Mouse (Mus musculus) megakaryocyte, embryonic 14.5 days (primary cell): ENCODE data around the gene Rbpms2. TPM values are rescaled to one million over a fixed set of nuclear protein-coding genes. Genes with fewer than 3 reads are reported as not detected.
A peak's percentile ranks its signal among the peaks of the same experiment; 100 is the strongest.

Experiments
- H3K27me3 ChIP-seq: replicated peaks from 2 replicates; pipeline ENCODE3; 2012; ENCODE audit warnings: inconsistent platforms
- H3K36me3 ChIP-seq: replicated peaks from 2 replicates; pipeline ENCODE3; 2012; ENCODE audit warnings: low read length, inconsistent platforms, mixed read lengths
- H3K4me1 ChIP-seq: 2 replicates; pipeline ENCODE4 v1.6.1; 2012; ENCODE audit warnings: inconsistent platforms
- H3K4me3 ChIP-seq: replicated peaks from 2 replicates; pipeline ENCODE3; 2012; ENCODE audit warnings: moderate library complexity, mild to moderate bottlenecking, inconsistent platforms
- H3K9me3 ChIP-seq: 2 replicates; pipeline ENCODE4 v1.6.1; 2012; ENCODE audit warnings: inconsistent platforms
- FLI1 ChIP-seq: IDR thresholded peaks from 2 replicates; pipeline ENCODE4 v1.6.1; 2012; ENCODE audit warnings: low read length, inconsistent platforms, mixed read lengths
- GATA1 ChIP-seq: IDR thresholded peaks from 3 replicates; pipeline ENCODE4 v1.6.1; 2012; ENCODE audit warnings: mixed read lengths, low read length, inconsistent platforms, borderline replicate concordance
- polyA plus RNA-seq: library from polyadenylated mRNA; stranded (reverse); fragments of >175 nt; gene quantifications from 2 replicates; pipeline ENCODE4 v1.2.3, GENCODE M21; 2012; ENCODE audit warnings: low replicate concordance; ENCODE audit not compliant: insufficient read depth

Rbpms2 gene
- polyA plus RNA-seq, 1 experiment, result 536 TPM

DNA sequence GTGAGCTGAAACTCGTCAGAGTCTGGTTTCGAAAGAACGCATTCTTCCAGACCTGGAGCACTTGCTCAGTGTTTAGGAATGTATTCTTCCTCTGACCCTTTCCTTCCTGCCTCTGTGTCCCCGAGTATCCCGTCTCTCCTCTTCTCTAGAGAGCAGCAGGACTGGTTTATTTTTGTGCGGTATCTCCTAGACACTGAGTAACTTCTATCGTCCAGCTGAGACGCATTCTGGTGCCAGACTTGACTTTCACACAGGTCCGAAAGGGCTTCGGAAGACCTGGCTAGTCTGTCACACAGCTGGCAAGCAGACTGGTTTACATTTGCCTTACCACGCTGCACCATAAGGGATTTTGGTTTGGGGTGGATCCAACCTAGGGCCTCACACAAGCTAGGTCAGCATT lies 43.5 kb downstream of the Rbpms2 start:
- Histone ChIP-seq H3K9me3 (no peaks in the 10 kb centered on the region), H3K27me3 (no peaks in the 10 kb centered on the region), H3K36me3 (peaks cover 63% of the 10 kb centered on the region), H3K4me3 (no peak overlapping the region), H3K4me1 (peaks cover 63% of the 10 kb centered on the region)
- no peak for TF ChIP-seq GATA1
- TF ChIP-seq FLI1, result no peak

DNA sequence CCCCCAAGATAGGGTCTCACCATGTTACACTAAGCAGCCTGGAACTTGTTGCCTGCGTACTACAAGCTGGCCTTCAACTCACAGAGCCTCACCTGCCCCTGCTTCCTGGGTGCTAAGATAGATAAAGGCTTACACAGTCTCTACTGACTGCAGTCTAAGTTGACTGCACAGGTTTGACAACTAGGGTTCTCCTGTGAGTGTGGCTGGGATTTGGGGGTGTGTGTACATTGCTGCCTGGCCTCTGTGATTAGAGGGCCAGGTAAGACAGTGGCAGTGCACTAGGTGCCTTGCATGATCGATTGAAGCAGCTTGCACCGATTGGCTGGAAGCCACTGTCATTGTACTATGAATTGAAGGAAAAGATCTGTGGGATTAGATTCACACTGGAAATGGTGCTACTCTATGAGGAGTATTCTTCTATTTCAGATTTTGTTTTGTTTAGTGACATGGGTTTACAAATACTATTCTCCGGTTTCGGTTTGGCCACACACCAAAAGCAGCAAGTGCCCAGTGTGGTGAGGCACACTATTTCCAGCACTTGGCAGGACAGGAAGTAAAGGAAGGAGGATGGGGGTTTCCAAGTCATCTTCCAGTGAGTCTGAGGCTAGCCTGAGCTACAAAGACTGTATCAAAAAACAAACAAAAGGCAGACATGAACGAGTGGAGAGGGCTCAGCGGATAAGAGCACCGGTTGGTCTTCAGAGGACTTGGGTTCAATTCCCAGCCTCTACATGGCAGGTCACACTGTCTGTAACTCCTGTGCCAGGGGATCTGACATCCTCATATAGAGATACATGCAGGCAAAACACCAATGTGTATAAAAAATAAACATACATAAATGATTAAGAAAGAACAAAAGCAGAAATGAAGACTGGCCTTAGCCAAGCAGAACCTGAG lies 46.3 kb downstream of the Rbpms2 start:
- H3K9me3 ChIP-seq, result no peaks in the 10 kb centered on the region

DNA sequence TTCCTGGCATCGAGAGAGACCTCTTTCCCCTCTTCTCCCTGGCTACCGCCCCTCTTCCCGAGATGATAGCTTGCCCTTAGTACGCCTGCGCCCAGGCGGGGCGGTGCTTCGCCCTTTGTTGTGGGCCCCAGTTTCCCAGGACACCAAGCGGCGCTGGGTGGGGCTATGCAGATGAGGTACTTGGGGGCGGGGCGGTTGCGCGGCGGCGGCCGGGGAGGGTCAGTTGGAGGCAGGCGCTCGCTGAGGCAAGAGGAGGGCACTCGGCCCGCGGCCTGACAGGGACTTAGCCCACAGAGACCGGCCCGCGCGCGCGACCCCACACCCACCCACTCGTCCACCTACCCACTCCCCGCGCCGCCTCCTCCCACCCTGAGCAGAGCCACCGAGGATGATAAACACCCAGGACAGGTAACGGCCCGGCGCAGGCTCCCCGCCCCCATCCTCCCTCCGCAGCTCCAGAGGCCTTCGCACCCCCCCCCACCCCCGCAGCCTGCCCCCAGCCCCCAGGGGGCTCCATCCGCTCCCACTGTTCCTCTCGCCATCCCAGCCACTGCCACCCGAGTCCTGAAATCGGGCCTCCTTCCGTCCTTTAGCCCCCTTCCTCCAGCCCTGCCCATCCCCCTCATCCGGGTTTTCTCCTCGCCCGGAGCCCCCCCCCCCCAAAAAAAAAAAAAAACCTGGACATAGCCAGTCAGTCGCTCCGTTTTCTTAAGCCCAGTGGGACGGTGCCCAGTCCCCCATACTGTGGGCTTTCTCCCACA lies 47.1 kb downstream of the Rbpms2 start:
- no peaks in the 10 kb centered on the region for H3K9me3 ChIP-seq
- peak overlapping the region; percentile 92 for H3K4me3 ChIP-seq
- H3K36me3 ChIP-seq, result peaks cover 71% of the 10 kb centered on the region
- TF ChIP-seq GATA1 (no peak), FLI1 (no peak)
- peaks cover 83% of the 10 kb centered on the region for H3K4me1 ChIP-seq
- no peaks in the 10 kb centered on the region for H3K27me3 ChIP-seq

More for the DNA sequence above, 46.3 kb downstream of the Rbpms2 start:
- no peaks in the 10 kb centered on the region for H3K27me3 ChIP-seq
- H3K4me3 ChIP-seq, result peak overlapping the region; percentile 92
- H3K36me3 ChIP-seq, result peaks cover 67% of the 10 kb centered on the region
- TF ChIP-seq GATA1, result no peak
- TF ChIP-seq FLI1, result no peak
- H3K4me1 ChIP-seq, result peaks cover 81% of the 10 kb centered on the region

DNA sequence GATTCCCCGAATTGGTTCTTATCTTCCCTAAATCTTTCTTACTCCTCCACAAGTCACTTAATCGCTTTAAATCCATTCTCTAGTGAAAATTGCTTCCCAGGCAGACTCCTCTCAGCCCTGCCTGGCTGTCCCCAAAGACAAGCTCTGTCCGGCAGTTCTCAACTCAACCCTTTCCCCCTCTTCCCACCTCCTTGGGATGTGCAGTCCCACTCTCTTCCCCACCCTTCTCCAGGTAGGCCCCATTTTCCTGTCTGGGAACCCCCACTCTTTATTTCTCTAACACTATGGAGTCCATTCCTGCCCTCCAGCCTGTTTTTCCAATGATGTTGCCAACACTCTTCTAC lies 47.6 kb downstream of the Rbpms2 start:
- no peaks in the 10 kb centered on the region for H3K27me3 ChIP-seq
- peaks cover 68% of the 10 kb centered on the region for H3K36me3 ChIP-seq
- H3K4me1 ChIP-seq, result peaks cover 80% of the 10 kb centered on the region
- TF ChIP-seq FLI1 (no peak), GATA1 (no peak)
- H3K9me3 ChIP-seq, result no peaks in the 10 kb centered on the region
- H3K4me3 ChIP-seq, result peak overlapping the region; percentile 92

DNA sequence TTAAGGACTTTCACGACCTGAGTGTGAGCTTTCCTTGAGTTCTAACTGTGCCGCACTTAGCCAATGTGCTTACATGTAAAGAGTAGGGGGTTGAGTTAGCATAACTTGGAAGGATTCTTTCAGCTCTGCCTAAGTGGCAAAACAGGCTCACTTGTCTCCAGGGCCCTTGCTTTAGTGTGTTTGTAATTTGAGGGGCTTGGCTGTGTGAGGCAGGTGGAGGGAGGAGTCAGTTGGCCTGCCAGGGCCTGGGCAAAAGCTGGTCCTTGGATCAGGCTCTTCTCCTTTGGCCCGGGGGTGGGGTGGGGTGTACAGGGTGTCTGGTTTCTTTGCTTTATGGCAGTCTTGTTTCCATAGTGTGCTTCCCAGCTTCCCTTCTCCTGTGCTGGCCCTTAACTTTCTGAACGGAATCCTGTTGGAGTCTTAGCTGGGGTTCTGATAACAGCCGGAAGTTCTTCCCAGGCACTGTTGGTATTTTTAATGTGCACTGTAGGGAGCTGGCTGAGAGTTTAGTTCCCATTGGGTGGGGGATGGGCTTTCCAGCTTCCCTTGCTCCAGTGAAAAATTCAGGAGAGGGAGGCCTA lies 49.8 kb downstream of the Rbpms2 start:
- Histone ChIP-seq H3K9me3 (no peaks in the 10 kb centered on the region), H3K4me1 (peaks cover 78% of the 10 kb centered on the region), H3K27me3 (no peaks in the 10 kb centered on the region), H3K36me3 (peaks cover 69% of the 10 kb centered on the region), H3K4me3 (no peak overlapping the region)
- TF ChIP-seq FLI1 (no peak), GATA1 (no peak)

DNA sequence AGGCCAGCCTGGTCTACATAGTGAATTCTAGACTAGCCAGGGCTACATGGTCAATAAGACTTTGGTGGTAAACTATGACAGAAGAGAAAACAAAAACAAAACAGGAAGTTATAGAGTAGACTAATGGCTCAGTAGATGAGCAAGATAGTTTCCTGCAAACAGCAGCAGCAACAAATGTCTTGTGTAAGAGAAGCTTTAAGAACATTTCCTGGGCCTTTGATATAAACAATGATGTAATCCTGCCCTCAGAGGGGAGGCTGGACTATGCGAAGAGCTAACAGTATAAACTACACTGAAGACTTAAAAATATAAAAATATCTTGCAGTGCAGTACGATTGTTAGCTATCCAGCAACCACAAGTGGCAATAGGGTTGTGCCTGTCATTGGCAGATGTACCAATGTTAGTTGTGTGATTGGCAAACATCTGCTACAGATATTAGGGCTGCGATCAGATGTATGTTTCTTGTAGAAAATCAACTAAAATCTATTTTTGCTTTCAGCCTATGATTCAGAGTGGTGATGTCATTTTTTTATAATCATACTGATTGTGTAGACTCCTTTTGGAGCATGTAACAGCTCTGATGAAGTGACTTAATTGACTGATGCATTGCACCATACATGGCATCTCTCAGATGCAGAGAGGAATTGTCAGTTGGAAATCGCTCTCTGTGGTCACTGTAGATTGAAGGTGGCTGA lies 51.6 kb downstream of the Rbpms2 start:
- Histone ChIP-seq H3K27me3 (no peaks in the 10 kb centered on the region), H3K4me1 (peaks cover 66% of the 10 kb centered on the region), H3K4me3 (no peak overlapping the region), H3K9me3 (no peaks in the 10 kb centered on the region), H3K36me3 (peaks cover 70% of the 10 kb centered on the region)
- TF ChIP-seq FLI1 (no peak), GATA1 (no peak)

DNA sequence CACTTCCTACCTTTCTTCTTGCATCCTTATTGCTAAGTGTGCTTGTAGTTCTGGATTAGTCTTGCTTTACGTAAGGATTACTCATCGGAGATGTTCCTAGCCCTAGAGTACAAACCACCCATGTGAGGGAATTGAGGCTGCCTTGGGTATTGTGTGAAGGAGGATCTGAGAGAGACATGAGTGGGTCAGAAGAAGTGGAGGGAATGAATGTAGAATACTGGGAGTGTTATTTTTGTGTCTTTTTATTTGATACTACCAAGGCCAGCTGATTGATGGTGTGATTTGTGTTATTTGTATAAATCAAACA lies 52.1 kb downstream of the Rbpms2 start:
- Histone ChIP-seq H3K9me3 (no peaks in the 10 kb centered on the region), H3K4me1 (peaks cover 64% of the 10 kb centered on the region), H3K4me3 (no peak overlapping the region), H3K27me3 (no peaks in the 10 kb centered on the region), H3K36me3 (peaks cover 75% of the 10 kb centered on the region)
- TF ChIP-seq GATA1, result no peak
- TF ChIP-seq FLI1, result no peak

DNA sequence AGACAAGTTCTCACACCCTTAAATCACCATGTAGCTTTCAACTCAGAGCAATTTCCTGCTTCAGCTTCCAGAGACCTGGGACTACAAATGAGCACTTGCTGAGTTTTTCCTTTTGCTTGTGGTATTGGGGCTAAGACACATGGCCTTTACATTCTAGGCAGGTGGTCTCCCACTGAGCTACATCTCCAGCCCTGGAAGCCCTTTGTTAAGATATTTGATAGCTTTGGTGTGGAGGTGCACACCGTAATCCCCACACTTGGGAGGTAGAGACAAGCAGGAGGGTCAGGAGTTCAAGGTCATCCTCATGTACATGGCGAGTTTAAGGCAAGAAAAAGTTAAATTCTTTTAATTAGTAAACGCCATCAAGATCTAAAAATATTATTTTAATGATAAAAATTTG lies 52.7 kb downstream of the Rbpms2 start:
- no peak overlapping the region for H3K4me3 ChIP-seq
- no peaks in the 10 kb centered on the region for H3K9me3 ChIP-seq
- H3K4me1 ChIP-seq, result peaks cover 59% of the 10 kb centered on the region
- TF ChIP-seq FLI1, result no peak
- H3K36me3 ChIP-seq, result peaks cover 80% of the 10 kb centered on the region
- no peaks in the 10 kb centered on the region for H3K27me3 ChIP-seq

DNA sequence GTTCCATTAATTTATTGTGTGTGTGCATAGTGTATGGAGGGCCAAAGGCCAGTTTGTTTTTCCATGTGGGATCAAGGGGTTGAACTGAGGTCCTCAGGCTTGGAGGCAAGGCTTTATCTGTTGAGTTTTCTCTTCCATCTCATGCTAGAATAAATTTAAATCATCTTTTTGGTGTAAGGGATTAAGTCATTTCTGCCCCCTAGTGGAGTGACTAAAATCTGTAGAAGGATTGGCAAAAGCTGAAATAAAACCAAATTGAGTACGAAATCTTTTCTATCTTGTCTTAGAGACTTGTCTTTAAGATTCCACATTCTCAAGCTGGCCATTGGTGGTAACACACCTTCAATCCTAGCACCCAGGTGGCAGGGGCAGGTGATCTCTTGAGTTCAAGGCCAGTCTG lies 53.5 kb downstream of the Rbpms2 start:
- Histone ChIP-seq H3K4me1 (peaks cover 51% of the 10 kb centered on the region), H3K36me3 (peaks cover 87% of the 10 kb centered on the region), H3K9me3 (no peaks in the 10 kb centered on the region), H3K27me3 (no peaks in the 10 kb centered on the region), H3K4me3 (no peak overlapping the region)
- TF ChIP-seq GATA1 (no peak), FLI1 (no peak)
